Mouse (Mus musculus): ENCODE results near the gene Rgs3.

The Rgs3 gene

DNA sequence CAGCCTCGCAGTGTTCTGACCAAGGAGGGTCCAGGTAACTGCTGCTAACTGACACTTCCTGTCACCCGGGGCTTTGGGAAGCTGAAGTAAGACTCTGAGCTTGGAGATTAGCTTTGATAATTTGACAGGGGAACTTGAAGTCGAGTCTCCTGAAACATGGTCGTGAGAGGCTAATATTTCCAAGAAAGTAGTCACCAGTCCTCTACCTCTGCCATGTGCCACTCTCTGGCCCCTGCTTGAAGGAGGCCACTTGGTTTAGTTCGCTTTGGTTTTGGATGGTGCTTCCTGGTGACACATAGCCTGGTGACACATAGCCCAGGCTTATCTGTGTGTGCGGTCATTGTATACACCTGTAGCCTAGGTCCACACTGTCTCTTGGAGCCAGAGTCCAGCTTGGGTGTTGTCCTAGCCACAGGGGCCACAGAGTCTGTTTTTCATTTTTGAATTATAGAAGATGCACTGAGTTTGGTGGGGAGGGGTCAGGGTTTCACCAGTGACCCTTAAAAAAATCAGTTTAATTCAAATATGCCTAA, at the start of gene Rgs3:
Rgs3 (plus strand) TSS at position 51 of the 533 bp plus-strand sequence.
- no peak for DNase-seq

DNA sequence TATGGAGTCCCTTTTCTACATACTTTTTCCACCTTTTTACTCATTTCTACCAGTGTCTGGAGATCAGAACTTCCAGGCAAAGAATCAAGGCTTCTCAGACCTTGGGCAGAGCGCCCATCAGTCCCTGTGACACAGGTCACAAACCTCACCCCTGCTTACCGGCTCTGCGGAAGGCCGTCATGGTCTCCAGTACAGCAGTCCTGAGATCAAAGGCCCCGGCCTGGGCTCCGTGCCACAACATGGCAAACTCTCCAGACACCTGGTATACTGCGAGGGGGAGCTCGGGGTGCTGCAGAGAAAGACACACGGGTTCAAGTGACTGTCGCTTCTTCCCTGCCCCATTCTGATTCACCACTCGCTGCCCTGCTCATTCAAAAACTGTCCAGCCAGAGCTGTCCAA, 49.7 kb upstream of the Rgs3 start:
- DNase-seq = peak; percentile 40 to 44

DNA sequence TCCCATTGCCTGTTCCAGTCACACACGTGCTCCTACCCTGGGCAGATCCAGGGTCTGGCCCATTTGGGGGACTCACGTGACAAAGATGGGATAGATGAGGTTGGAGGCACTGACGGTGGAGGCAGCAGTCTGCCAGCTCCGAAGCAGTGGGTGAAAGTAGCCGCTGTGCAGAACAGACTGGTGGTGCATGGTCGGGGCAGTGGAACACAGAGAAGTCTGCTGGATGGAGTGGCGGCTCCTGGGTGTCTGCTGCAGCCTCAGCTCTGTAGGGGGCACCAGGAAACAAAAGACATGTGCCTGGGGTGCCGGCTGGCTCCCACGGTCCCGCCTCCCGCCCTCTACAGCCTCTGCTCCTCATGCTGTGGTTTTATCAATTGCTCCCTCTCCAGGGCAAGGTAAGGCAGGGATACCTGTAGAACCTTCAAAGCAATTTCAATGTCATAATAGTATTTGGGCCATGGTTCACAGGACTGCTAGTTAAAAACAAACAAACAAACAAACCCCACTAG, 45.6 kb upstream of the Rgs3 start:
- no peak for DNase-seq

- DNase-seq = no peak
Observed at GRCm38 (mm10) chr4:62514995-62515394, 44.7 kb upstream of the Rgs3 start.

GRCm38 (mm10) chr4:62515490-62515889, 44.2 kb upstream of the Rgs3 start:
- no peak for DNase-seq

DNA sequence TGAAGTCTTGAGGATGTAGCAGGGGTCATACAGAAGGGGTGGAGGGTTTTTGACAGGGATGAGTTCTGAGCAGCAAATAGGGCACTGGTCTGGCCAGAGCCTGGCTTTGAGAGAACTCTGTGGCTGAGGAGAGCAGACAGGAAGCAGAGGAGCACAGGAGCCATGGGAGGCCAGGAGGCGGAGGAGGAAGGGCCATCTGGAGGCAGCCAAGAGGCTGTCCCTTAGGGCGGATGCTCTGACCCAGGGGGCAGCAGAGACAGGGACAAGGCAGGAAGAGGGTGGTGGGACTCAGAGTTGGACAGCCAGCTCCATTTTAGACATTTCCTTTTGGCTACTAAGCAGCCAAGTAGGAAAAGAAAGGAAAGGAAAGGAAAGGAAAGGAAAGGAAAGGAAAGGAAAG, 43.6 kb upstream of the Rgs3 start:
- peak in 1 of 2 experiments; percentile 33 for DNase-seq

GRCm38 (mm10) chr4:62516579-62516978, 43.1 kb upstream of the Rgs3 start:
- DNase-seq = no peak

GRCm38 (mm10) chr4:62517046-62517445, 42.6 kb upstream of the Rgs3 start:
- no peak for DNase-seq

GRCm38 (mm10) chr4:62517538-62518415, 41.9 kb upstream of the Rgs3 start:
- DNase-seq = no peak

GRCm38 (mm10) chr4:62518416-62519121, 41.1 kb upstream of the Rgs3 start:
- DNase-seq = peak; percentile 31 to 40

GRCm38 (mm10) chr4:62519122-62519848, 40.4 kb upstream of the Rgs3 start:
- no peak for DNase-seq

DNA sequence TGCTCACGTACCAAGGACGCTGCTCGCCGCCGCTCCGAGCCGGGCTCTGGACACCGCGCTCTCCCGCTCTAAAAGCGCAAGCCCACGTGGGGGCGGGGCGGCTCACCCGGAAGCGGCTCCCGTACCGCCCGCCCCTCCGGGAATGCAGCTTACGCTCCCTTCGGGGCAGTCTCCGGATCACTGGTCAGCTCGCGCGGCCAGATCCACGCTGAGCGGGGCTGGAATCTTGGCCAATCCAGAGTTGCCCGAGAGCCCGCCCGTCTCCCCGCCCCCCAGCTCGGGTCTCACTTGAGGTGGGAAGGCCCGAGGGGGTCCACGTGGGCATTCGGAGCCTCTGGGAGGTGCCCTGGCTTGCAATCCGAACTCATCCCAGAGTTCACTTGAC, 39.8 kb upstream of the Rgs3 start, which contains the start of gene Alad:
Alad (minus strand) TSS at position 70 of the 385 bp plus-strand sequence.
- peak; percentile 85 to 89 for DNase-seq

- no peak for DNase-seq
Observed at GRCm38 (mm10) chr4:62520892-62521400, 38.7 kb upstream of the Rgs3 start.

GRCm38 (mm10) chr4:62524651-62525488, 34.8 kb upstream of the Rgs3 start, which contains the start of the genes Pole3 and 4933430I17Rik:
TSS of gene Pole3 (minus strand) at chr4:62525068.
TSS of gene 4933430I17Rik (plus strand) at chr4:62525369.
- DNase-seq = peak; percentile 99

DNA sequence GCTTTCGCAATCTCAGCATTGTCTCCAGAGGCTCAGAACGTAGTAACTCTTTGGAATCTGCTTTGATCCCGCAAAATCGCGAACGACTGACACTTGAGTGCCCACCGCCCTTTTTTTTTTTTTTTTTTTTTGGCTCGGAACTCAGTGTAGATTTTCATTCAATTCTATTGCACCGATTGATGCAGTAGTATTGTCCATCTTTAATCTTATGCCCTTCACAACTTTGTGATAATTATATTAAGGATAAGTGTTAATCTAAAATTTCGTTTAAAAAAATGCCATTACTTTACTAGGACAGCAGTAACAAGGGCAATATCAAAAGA, 34.2 kb upstream of the Rgs3 start:
- no peak for DNase-seq

GRCm38 (mm10) chr4:62526256-62526655, 33.4 kb upstream of the Rgs3 start:
- DNase-seq = no peak

DNA sequence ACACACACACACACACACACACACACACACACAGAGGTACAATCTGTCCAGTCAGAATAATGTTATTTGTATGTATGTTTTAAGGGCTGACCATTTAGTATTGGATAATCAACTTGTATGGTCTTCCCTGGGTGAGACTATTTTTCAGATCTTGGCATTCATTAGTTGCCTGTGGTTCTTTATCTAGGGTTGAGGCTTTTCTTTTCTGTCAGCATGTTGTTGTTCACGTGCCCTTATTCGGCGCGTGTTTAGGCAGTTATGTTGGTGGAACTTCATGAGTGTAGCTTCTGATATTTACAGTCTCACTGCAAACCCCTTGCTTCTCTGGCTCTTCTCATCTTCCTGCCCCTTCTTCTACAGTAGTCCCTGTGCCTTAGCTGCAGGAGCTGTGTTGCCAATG, 32.0 kb upstream of the Rgs3 start:
- no peak for DNase-seq

- DNase-seq = no peak
Observed at GRCm38 (mm10) chr4:62533729-62534128, 25.9 kb upstream of the Rgs3 start.

- DNase-seq = peak; percentile 77 to 82
Observed at GRCm38 (mm10) chr4:62541802-62542201, 17.8 kb upstream of the Rgs3 start.

DNA sequence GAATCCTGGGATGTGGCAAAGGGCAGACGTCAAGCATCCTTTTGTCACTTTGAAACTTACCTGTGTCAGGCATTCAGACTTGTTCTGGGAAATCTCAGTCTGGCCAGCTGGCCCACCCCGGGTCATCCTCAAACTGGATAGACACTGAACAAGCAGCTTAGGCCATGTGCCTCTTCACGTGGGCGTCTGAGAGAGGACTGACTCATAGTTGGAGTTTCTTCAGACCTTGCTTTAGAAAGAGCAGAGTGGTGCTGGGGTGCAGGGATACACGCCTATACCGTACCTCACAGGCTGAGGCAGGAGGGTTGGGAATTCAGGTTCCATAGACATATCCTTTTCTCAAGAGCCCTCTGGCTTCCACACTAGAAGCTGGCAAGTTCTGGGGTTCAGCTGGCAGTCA, 15.9 kb upstream of the Rgs3 start:
- no peak for DNase-seq

- no peak for DNase-seq
Observed at GRCm38 (mm10) chr4:62544801-62545200, 14.8 kb upstream of the Rgs3 start.

DNA sequence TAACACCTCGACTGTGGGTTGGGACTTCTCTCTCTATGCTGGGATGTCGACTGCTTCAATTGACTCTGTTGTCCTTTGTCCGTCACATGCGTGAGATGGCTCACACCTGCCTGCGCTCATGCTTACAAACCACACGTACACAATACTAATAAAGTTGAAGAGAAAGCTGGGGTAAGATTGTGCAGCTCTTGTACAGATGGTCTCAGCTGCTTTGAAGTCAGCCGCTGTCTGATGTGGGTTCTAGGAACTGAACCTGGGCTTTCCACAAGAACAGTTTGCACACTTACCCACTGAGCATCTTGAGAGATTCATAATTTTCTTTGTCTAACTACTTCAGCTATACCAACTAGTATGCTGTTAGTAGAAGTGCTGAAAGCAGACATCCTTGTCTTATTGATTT, 7.7 kb upstream of the Rgs3 start:
- no peak for DNase-seq

Measured in cerebellum, postnatal 10 days (tissue).